Mouse (Mus musculus): ENCODE data around the gene Rapgef4. TPM values are rescaled to one million over a fixed set of nuclear protein-coding genes. Genes with fewer than 3 reads are reported as not detected.
A peak's percentile ranks its signal among the peaks of the same experiment; 100 is the strongest.

Rapgef4 gene
- polyA plus RNA-seq, 1 experiment from 2014 or later: 3.0 TPM

DNA sequence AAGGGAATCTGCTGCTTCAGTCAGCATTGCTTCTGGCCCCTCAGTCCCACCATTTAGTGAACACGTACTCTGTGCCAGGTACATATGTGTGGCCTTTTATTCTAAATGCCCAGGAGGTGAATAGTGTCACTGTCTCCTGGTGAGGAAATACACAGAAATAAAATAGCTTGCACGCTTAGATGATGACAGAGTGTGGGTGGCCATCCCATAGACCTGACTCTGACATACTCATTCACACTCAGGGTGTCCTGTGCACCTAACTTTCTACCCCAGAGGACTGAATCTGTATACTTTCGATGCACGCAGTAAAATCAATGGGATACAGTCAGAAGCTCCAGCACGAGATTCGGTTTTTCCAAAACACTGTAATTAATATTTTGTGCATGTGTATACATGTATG is 286.4 kb downstream of the Rapgef4 start:
- peaks cover 8 to 12% of the 10 kb centered on the region in 2 experiments for H3K4me1 ChIP-seq (ENCODE audit: control insufficient read depth in 2 of 2, insufficient read depth in 2 of 2, low read length in 2 of 2)
- no peak overlapping the region for H3K4me2 ChIP-seq (ENCODE audit: low read length)
- H3K27me3 ChIP-seq (ENCODE audit: control insufficient read depth, insufficient read depth, low read length): no peaks in the 10 kb centered on the region
- peaks cover 3% of the 10 kb centered on the region; the same call in 1 of the 2 replicates for H3K9me3 ChIP-seq (ENCODE audit: control insufficient read depth, low read length)
- no peak overlapping the region for H3K9ac ChIP-seq (ENCODE audit: low read length)
- 87% methylated on average over 6 of the region's 6 CpGs for WGBS
- no peak overlapping the region for H3K4me3 ChIP-seq (ENCODE audit: control insufficient read depth in 1 of 2, insufficient read depth in 1 of 2, low read depth in 1 of 2, low read length in 2 of 2)
- H3K27ac ChIP-seq (replicated peaks in 1 of 2; ENCODE audit: control insufficient read depth in 1 of 2, insufficient read depth in 1 of 2, low read depth in 2 of 2, low read length in 2 of 2): no peak overlapping the region
- ATAC-seq (ENCODE audit: insufficient number of reproducible peaks, insufficient read depth, low FRiP score, low read depth): no peak
- no peaks in the 10 kb centered on the region for H3K36me3 ChIP-seq (ENCODE audit: control insufficient read depth, insufficient read depth, low read length)

DNA sequence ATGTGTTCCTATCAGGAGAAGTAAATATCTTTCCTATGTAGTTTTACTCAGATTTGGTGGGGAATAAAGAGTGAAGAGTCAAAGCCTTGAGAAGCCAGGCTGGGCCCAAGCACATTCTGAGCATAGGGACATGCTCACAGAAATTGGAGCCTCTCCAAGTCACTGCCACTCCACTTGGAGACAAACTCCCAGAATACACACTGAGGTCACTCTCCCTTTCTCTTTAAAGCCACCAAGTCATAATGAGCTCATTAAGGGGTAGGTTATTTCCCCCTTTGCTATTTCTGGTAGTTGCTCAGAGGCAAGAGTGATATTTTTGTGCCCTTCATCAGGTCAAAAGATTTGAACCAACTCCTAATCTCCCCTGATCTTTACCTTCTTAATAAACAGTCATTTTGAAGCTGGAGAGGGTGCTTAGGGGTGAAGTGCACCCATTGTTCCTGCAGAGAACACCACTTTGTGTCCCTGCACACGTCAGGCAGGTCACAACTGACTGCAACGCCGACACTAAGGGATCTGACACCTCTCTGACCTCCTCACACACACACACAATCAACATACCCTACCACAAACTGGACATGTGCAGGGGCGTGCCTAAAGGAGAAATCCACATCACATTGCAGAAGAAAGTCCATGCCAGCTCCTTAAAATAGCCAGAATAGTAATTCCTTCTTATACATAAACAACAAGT is 288.8 kb downstream of the Rapgef4 start:
- WGBS: 19% methylated on average over 4 of the region's 4 CpGs
- peak overlapping the region; percentile 64 for H3K9ac ChIP-seq (ENCODE audit: low read length)

DNA sequence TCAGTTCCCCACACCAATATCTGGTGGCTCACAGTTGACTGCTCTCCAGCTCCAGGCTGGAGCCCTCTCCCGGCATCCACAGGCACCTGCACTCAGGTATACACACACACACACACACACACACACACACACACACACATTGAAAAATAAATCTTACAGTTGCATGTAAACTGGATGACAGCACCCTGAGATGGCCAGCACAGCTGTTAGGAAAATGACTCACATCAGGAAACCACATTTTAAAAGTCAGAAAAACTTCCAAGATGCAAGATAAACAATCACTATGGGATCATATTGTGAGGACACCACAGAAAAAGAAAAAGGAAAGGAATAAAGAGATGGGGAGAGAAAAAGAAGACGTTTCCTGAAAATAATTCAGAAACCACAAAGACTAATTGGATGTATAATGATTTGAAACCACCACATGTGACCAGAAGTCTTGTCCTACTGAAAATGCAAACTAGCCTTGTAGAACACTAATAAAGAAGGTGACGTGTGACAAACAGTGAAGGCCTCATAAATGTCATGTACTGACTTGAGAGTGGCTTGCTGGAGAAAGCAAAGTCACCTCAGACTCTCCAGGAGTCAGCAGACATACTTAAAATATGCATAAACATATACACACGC is 297.3 kb downstream of the Rapgef4 start:
- H3K36me3 ChIP-seq (ENCODE audit: control insufficient read depth, insufficient read depth, low read length): no peaks in the 10 kb centered on the region
- H3K4me2 ChIP-seq (ENCODE audit: low read length): no peak overlapping the region
- H3K4me1 ChIP-seq (ENCODE audit: control insufficient read depth in 2 of 2, insufficient read depth in 2 of 2, low read length in 2 of 2): peaks cover 0 to 2% of the 10 kb centered on the region in 2 experiments; a peak in 2 of 4 replicates
- WGBS: 76% methylated on average over 4 of the region's 4 CpGs
- H3K9ac ChIP-seq (ENCODE audit: low read length): no peak overlapping the region
- no peaks in the 10 kb centered on the region for H3K27me3 ChIP-seq (ENCODE audit: control insufficient read depth, insufficient read depth, low read length)
- H3K4me3 ChIP-seq (ENCODE audit: control insufficient read depth in 1 of 2, insufficient read depth in 1 of 2, low read depth in 1 of 2, low read length in 2 of 2): no peak overlapping the region
- H3K27ac ChIP-seq (replicated peaks in 1 of 2; ENCODE audit: control insufficient read depth in 1 of 2, insufficient read depth in 1 of 2, low read depth in 2 of 2, low read length in 2 of 2): no peak overlapping the region
- ATAC-seq (ENCODE audit: insufficient number of reproducible peaks, insufficient read depth, low FRiP score, low read depth): no peak
- no peaks in the 10 kb centered on the region for H3K9me3 ChIP-seq (ENCODE audit: control insufficient read depth, low read length)

More for the DNA sequence above, 288.8 kb downstream of the Rapgef4 start:
- H3K4me1 ChIP-seq (ENCODE audit: control insufficient read depth in 2 of 2, insufficient read depth in 2 of 2, low read length in 2 of 2): peaks cover 8 to 12% of the 10 kb centered on the region in 2 experiments
- H3K36me3 ChIP-seq (ENCODE audit: control insufficient read depth, insufficient read depth, low read length): no peaks in the 10 kb centered on the region
- H3K9me3 ChIP-seq (ENCODE audit: control insufficient read depth, low read length): peaks cover 3% of the 10 kb centered on the region; the same call in 1 of the 2 replicates
- H3K4me3 ChIP-seq (ENCODE audit: control insufficient read depth in 1 of 2, insufficient read depth in 1 of 2, low read depth in 1 of 2, low read length in 2 of 2): no peak overlapping the region
- H3K4me2 ChIP-seq (ENCODE audit: low read length): peak overlapping the region; percentile 44
- peak; percentile 87 for ATAC-seq (ENCODE audit: insufficient number of reproducible peaks, insufficient read depth, low FRiP score, low read depth)
- no peaks in the 10 kb centered on the region for H3K27me3 ChIP-seq (ENCODE audit: control insufficient read depth, insufficient read depth, low read length)
- peak overlapping the region; percentile 86 to 97 for H3K27ac ChIP-seq (replicated peaks in 1 of 2; ENCODE audit: control insufficient read depth in 1 of 2, insufficient read depth in 1 of 2, low read depth in 2 of 2, low read length in 2 of 2)

DNA sequence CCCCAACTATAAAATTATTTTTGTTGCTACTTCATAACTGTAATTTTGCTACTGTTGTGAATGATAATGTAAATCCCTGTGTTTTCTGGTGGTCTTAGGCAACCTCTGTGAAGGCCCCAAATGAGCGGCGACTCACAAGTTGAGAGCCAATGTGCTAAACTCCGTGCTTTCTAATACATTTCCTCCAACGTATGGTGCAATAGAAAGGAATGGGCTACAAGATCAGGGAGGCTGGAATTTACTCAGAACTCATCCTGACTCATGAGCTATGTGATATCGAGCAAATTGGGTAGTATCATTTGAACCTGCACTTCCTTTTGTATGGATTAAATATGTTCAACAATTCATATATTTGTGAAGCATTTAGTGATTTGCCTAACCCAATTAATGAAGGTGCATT is 299.5 kb downstream of the Rapgef4 start:
- WGBS: 88% methylated on average over 5 of the region's 5 CpGs
- Histone ChIP-seq H3K4me3 (ENCODE audit: control insufficient read depth in 1 of 2, insufficient read depth in 1 of 2, low read depth in 1 of 2, low read length in 2 of 2) (no peak overlapping the region), H3K36me3 (ENCODE audit: control insufficient read depth, insufficient read depth, low read length) (no peaks in the 10 kb centered on the region), H3K4me1 (ENCODE audit: control insufficient read depth in 2 of 2, insufficient read depth in 2 of 2, low read length in 2 of 2) (peaks cover 10 to 13% of the 10 kb centered on the region in 2 experiments), H3K9ac (ENCODE audit: low read length) (no peak overlapping the region), H3K27me3 (ENCODE audit: control insufficient read depth, insufficient read depth, low read length) (no peaks in the 10 kb centered on the region), H3K4me2 (ENCODE audit: low read length) (no peak overlapping the region), H3K9me3 (ENCODE audit: control insufficient read depth, low read length) (no peaks in the 10 kb centered on the region), H3K27ac (replicated peaks in 1 of 2; ENCODE audit: control insufficient read depth in 1 of 2, insufficient read depth in 1 of 2, low read depth in 2 of 2, low read length in 2 of 2) (no peak overlapping the region)
- no peak for ATAC-seq (ENCODE audit: insufficient number of reproducible peaks, insufficient read depth, low FRiP score, low read depth)

DNA sequence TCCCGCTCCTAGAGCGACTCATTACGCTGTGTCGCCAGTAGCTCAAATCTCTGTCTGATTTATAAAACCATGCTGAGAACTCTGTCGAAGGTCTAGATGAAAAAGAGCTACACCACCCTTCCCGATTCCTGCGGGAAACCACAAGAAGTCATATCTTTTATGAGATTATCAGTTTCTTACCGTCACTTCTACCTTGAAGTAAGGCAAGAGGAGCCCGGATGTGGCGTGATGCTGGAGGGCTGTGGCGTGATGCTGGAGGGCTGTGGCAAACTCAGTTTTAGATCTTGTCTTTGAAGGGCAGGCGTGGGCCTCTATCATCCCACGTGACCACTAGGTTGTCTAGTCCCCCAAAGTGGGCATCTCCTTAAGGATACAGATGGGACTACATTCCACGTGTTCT is 300.9 kb downstream of the Rapgef4 start:
- no peak overlapping the region for H3K27ac ChIP-seq (replicated peaks in 1 of 2; ENCODE audit: control insufficient read depth in 1 of 2, insufficient read depth in 1 of 2, low read depth in 2 of 2, low read length in 2 of 2)
- no peak for ATAC-seq (ENCODE audit: insufficient number of reproducible peaks, insufficient read depth, low FRiP score, low read depth)
- H3K9me3 ChIP-seq (ENCODE audit: control insufficient read depth, low read length): no peaks in the 10 kb centered on the region
- 89% methylated on average over 14 of the region's 14 CpGs for WGBS
- no peaks in the 10 kb centered on the region for H3K27me3 ChIP-seq (ENCODE audit: control insufficient read depth, insufficient read depth, low read length)
- H3K4me1 ChIP-seq (ENCODE audit: control insufficient read depth in 2 of 2, insufficient read depth in 2 of 2, low read length in 2 of 2): peaks cover 10 to 13% of the 10 kb centered on the region in 2 experiments
- no peak overlapping the region for H3K9ac ChIP-seq (ENCODE audit: low read length)
- H3K4me2 ChIP-seq (ENCODE audit: low read length): no peak overlapping the region
- no peaks in the 10 kb centered on the region for H3K36me3 ChIP-seq (ENCODE audit: control insufficient read depth, insufficient read depth, low read length)
- H3K4me3 ChIP-seq (ENCODE audit: control insufficient read depth in 1 of 2, insufficient read depth in 1 of 2, low read depth in 1 of 2, low read length in 2 of 2): no peak overlapping the region

DNA sequence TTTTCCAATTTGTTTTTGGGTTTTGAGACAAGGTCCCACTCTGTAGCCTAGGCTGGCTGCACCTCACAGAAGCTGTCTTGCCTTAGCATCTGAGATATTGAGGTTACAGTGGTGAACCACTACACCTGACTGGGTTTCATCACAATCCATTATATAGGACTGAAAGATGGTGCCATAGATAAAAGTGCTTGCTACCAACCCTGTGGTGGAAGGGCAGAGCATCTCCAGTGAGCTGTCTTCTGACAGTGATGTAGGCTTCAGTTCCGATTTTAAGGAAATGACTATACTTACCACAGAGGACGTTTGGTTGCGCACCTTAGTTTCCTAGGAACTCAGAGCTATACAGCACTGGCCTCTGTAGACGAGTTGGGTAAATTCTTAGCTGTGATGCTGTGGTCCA is 301.7 kb downstream of the Rapgef4 start:
- H3K4me2 ChIP-seq (ENCODE audit: low read length): no peak overlapping the region
- ATAC-seq (ENCODE audit: insufficient number of reproducible peaks, insufficient read depth, low FRiP score, low read depth): no peak
- H3K9ac ChIP-seq (ENCODE audit: low read length): no peak overlapping the region
- WGBS: 75% methylated on average over 4 of the region's 4 CpGs
- no peak overlapping the region for H3K27ac ChIP-seq (replicated peaks in 1 of 2; ENCODE audit: control insufficient read depth in 1 of 2, insufficient read depth in 1 of 2, low read depth in 2 of 2, low read length in 2 of 2)
- H3K4me1 ChIP-seq (ENCODE audit: control insufficient read depth in 2 of 2, insufficient read depth in 2 of 2, low read length in 2 of 2): peaks cover 10 to 16% of the 10 kb centered on the region in 2 experiments
- no peaks in the 10 kb centered on the region for H3K27me3 ChIP-seq (ENCODE audit: control insufficient read depth, insufficient read depth, low read length)
- no peak overlapping the region for H3K4me3 ChIP-seq (ENCODE audit: control insufficient read depth in 1 of 2, insufficient read depth in 1 of 2, low read depth in 1 of 2, low read length in 2 of 2)
- H3K36me3 ChIP-seq (ENCODE audit: control insufficient read depth, insufficient read depth, low read length): no peaks in the 10 kb centered on the region
- no peaks in the 10 kb centered on the region for H3K9me3 ChIP-seq (ENCODE audit: control insufficient read depth, low read length)

DNA sequence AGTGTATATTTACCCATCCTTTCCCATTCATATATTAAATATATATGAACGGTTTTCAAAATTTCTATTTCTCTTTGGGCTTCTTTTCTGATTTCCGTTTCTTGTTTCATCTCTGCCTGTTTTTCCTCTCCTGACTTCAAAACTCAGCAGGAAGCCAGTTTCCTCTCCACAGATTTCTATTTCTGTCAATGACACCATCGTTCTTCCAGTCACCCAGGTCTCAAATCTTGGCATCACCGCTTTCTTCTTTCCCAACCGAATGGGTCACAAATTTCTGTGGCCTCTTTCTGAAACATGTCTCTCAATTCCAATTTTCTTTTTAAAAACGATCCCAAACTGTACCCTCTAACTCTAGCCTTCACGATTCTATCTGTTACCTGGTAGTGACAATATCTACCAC is 303.6 kb downstream of the Rapgef4 start:
- 32% methylated on average over 7 of the region's 7 CpGs for WGBS
- peak overlapping the region; percentile 65 for H3K4me2 ChIP-seq (ENCODE audit: low read length)
- no peaks in the 10 kb centered on the region for H3K36me3 ChIP-seq (ENCODE audit: control insufficient read depth, insufficient read depth, low read length)
- H3K9ac ChIP-seq (ENCODE audit: low read length): peak overlapping the region; percentile 99
- H3K9me3 ChIP-seq (ENCODE audit: control insufficient read depth, low read length): no peaks in the 10 kb centered on the region
- ATAC-seq (ENCODE audit: insufficient number of reproducible peaks, insufficient read depth, low FRiP score, low read depth): no peak
- peaks cover 13 to 31% of the 10 kb centered on the region in 2 experiments for H3K4me1 ChIP-seq (ENCODE audit: control insufficient read depth in 2 of 2, insufficient read depth in 2 of 2, low read length in 2 of 2)
- no peaks in the 10 kb centered on the region for H3K27me3 ChIP-seq (ENCODE audit: control insufficient read depth, insufficient read depth, low read length)
- peak overlapping the region in 1 of 2 experiments; percentile 90; a peak in 2 of 4 replicates for H3K4me3 ChIP-seq (ENCODE audit: control insufficient read depth in 1 of 2, insufficient read depth in 1 of 2, low read depth in 1 of 2, low read length in 2 of 2)
- peak overlapping the region; percentile 84 to 94; a peak in 3 of 4 replicates for H3K27ac ChIP-seq (replicated peaks in 1 of 2; ENCODE audit: control insufficient read depth in 1 of 2, insufficient read depth in 1 of 2, low read depth in 2 of 2, low read length in 2 of 2)
